Mouse (Mus musculus): ENCODE measurements around the gene Fhit. TPM values are rescaled to one million over a fixed set of nuclear protein-coding genes. Genes with fewer than 3 reads are reported as not detected.

Gene Fhit
- polyA plus RNA-seq, 1 experiment from 2014 or later: 1.7 TPM

- Histone ChIP-seq H3K9ac (ENCODE audit: low read length) (no peak overlapping the region), H3K27me3 (ENCODE audit: control insufficient read depth, insufficient read depth, low read length) (no peaks in the 10 kb centered on the region), H3K9me3 (ENCODE audit: control insufficient read depth, low read length) (no peaks in the 10 kb centered on the region), H3K36me3 (ENCODE audit: control insufficient read depth, insufficient read depth, low read length) (no peaks in the 10 kb centered on the region), H3K27ac (replicated peaks; ENCODE audit: low read depth, low read length) (no peak overlapping the region), H3K4me3 (ENCODE audit: low read depth, low read length) (no peak overlapping the region), H3K4me2 (ENCODE audit: low read depth, severe bottlenecking) (no peak overlapping the region), H3K4me1 (ENCODE audit: control insufficient read depth, insufficient read depth, low read length) (0 out of 2 replicates have a peak, but pooled peaks cover 2% of the 10 kb centered on the region)
- ATAC-seq (ENCODE audit: insufficient number of reproducible peaks, low FRiP score, low TSS enrichment, low read depth) (no peak), DNase-seq (ENCODE audit: low spot score) (no peak)
- 67% methylated on average over 1 of the region's 1 CpGs for WGBS
Measured at GRCm38 (mm10) chr14:9634247-9634991, 1527.4 kb downstream of the Fhit start.

DNA sequence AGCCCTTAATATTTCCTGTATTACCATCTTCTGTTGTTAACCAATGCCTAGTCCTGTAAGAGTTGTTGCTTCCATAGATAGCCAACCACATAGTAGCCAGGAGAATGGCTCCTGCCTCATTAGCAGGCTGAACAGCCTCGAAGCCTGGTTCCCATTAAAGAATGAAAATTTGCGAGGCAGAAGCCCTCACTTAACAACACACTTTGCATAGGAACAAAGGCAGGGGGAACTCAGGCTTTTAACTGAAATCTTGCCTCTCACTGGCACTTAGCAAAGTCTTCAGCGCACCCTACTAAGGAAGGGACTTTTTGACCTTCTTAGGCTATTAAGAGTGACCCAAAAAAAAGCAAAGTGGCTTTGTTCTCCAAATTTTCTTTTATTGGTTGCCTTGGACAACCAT lies 1529.3 kb downstream of the Fhit start:
- 11% methylated on average over 3 of the region's 3 CpGs for WGBS
- no peak overlapping the region for H3K9ac ChIP-seq (ENCODE audit: low read length)
- ATAC-seq (ENCODE audit: insufficient number of reproducible peaks, low FRiP score, low TSS enrichment, low read depth) (no peak), DNase-seq (ENCODE audit: low spot score) (peak; percentile 39)
- 0 out of 2 replicates have a peak, but pooled peaks cover 2% of the 10 kb centered on the region for H3K4me1 ChIP-seq (ENCODE audit: control insufficient read depth, insufficient read depth, low read length)
- no peak overlapping the region for H3K4me3 ChIP-seq (ENCODE audit: low read depth, low read length)
- H3K27me3 ChIP-seq (ENCODE audit: control insufficient read depth, insufficient read depth, low read length): no peaks in the 10 kb centered on the region
- no peak overlapping the region for H3K4me2 ChIP-seq (ENCODE audit: low read depth, severe bottlenecking)
- no peak overlapping the region for H3K27ac ChIP-seq (replicated peaks; ENCODE audit: low read depth, low read length)
- H3K36me3 ChIP-seq (ENCODE audit: control insufficient read depth, insufficient read depth, low read length): no peaks in the 10 kb centered on the region
- no peaks in the 10 kb centered on the region for H3K9me3 ChIP-seq (ENCODE audit: control insufficient read depth, low read length)

DNA sequence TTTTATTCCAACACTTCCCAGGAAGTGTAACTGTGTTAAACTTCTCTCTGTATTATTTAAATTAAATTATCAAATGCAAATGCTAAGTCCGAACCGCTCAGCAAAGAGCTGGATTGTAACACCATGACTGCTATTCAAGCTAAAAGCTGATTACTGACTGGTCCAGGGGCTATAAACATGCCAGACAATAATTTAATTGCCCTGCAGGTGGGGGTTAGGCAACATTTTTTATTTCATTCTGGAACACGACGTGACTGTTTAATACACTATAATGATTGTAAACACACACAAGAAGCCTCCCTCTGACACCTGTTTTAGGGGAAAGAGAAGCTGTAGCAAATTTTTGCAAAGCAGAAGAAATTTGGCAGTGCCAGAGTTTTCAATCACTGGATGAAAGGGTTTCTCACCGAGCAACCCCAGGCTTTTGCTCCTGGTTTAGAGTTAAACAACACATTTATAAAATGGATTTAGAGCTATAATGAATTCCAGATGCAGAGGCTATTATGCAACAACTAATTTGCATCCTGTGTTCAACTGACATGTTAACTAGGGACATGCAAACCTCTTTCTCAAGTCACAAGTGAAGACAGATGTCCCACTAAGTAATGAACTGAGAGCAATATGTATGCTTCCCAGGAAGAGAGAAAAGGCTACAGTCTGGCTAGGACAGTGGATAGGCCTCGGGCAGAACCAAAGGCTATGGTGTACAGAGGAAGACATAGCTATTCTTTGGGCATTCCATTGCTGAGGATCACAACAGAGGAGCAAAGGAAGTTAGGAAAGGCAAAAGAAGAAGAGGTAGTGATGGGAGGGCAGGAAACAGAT lies 1538.4 kb downstream of the Fhit start:
- DNase-seq (ENCODE audit: low spot score): peak; percentile 35
- H3K36me3 ChIP-seq (ENCODE audit: control insufficient read depth, insufficient read depth, low read length): no peaks in the 10 kb centered on the region
- no peak overlapping the region for H3K9ac ChIP-seq (ENCODE audit: low read length)
- H3K9me3 ChIP-seq (ENCODE audit: control insufficient read depth, low read length): no peaks in the 10 kb centered on the region
- WGBS: 8% methylated on average over 6 of the region's 6 CpGs
- no peak overlapping the region for H3K4me3 ChIP-seq (ENCODE audit: low read depth, low read length)
- ATAC-seq (ENCODE audit: insufficient number of reproducible peaks, low FRiP score, low TSS enrichment, low read depth): peak; percentile 64
- H3K27me3 ChIP-seq (ENCODE audit: control insufficient read depth, insufficient read depth, low read length): no peaks in the 10 kb centered on the region
- H3K27ac ChIP-seq (replicated peaks; ENCODE audit: low read depth, low read length): 0 out of 2 replicates have a peak overlapping the region, but pooled peaks have one; percentile 3
- no peak overlapping the region for H3K4me2 ChIP-seq (ENCODE audit: low read depth, severe bottlenecking)
- peaks cover 7% of the 10 kb centered on the region; the same call in 1 of the 2 replicates for H3K4me1 ChIP-seq (ENCODE audit: control insufficient read depth, insufficient read depth, low read length)

GRCm38 (mm10) chr14:9620902-9621540 lies 1540.8 kb downstream of the Fhit start:
- Histone ChIP-seq H3K27ac (replicated peaks; ENCODE audit: low read depth, low read length) (no peak overlapping the region), H3K4me2 (ENCODE audit: low read depth, severe bottlenecking) (no peak overlapping the region), H3K4me1 (ENCODE audit: control insufficient read depth, insufficient read depth, low read length) (peaks cover 7% of the 10 kb centered on the region; the same call in 1 of the 2 replicates), H3K4me3 (ENCODE audit: low read depth, low read length) (no peak overlapping the region), H3K27me3 (ENCODE audit: control insufficient read depth, insufficient read depth, low read length) (no peaks in the 10 kb centered on the region), H3K9me3 (ENCODE audit: control insufficient read depth, low read length) (no peaks in the 10 kb centered on the region), H3K36me3 (ENCODE audit: control insufficient read depth, insufficient read depth, low read length) (no peaks in the 10 kb centered on the region), H3K9ac (ENCODE audit: low read length) (no peak overlapping the region)
- 64% methylated on average over 3 of the region's 3 CpGs for WGBS
- DNase-seq (ENCODE audit: low spot score): no peak
- ATAC-seq (ENCODE audit: insufficient number of reproducible peaks, low FRiP score, low TSS enrichment, low read depth): no peak

DNA sequence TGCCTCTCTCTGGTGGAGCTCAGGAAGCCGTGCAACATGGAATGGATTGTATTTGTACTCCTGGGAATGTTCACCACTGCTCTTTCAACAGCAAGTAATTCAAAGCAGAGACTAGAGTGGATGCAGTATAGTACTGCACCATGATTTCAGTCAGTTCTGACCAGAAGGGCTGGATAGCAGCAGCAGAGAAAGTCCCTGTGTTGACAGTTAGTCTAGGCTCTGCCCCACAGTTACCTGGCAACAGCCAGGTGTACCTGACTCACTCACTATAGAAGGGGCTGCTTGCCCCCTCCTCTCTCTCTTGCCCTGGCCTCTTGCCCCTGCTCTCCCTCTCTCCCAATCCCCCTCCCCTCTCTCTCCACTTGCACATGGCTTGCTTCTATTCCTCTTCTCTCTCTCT lies 1542.0 kb downstream of the Fhit start:
- peaks cover 7% of the 10 kb centered on the region; the same call in 1 of the 2 replicates for H3K4me1 ChIP-seq (ENCODE audit: control insufficient read depth, insufficient read depth, low read length)
- no peak overlapping the region for H3K27ac ChIP-seq (replicated peaks; ENCODE audit: low read depth, low read length)

DNA sequence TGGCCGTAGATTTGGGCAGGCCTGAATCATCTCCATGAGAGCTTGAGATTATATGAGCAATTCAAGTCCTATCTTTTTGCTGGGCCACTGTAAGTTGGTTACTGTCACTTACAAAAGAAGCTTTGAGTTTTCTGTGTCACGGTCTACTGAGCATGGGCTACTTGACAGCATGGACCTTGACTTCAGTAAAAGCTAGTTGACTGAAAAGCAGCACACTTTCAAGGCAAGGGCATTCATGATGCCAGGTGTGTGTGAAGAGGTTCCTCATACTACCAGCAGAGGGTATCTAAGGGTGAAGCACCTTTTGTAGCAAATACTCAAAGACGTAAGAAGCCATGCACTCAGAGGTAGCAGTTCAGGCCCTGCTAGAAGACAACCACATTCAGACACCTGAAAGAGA lies 1548.7 kb downstream of the Fhit start:
- ATAC-seq (ENCODE audit: insufficient number of reproducible peaks, low FRiP score, low TSS enrichment, low read depth) (no peak), DNase-seq (ENCODE audit: low spot score) (no peak)
- Histone ChIP-seq H3K4me1 (ENCODE audit: control insufficient read depth, insufficient read depth, low read length) (no peaks in the 10 kb centered on the region), H3K9ac (ENCODE audit: low read length) (no peak overlapping the region), H3K4me2 (ENCODE audit: low read depth, severe bottlenecking) (no peak overlapping the region), H3K9me3 (ENCODE audit: control insufficient read depth, low read length) (no peaks in the 10 kb centered on the region), H3K27ac (replicated peaks; ENCODE audit: low read depth, low read length) (no peak overlapping the region), H3K27me3 (ENCODE audit: control insufficient read depth, insufficient read depth, low read length) (no peaks in the 10 kb centered on the region), H3K4me3 (ENCODE audit: low read depth, low read length) (no peak overlapping the region), H3K36me3 (ENCODE audit: control insufficient read depth, insufficient read depth, low read length) (no peaks in the 10 kb centered on the region)
- WGBS: 92% methylated on average over 3 of the region's 3 CpGs

More for the DNA sequence above, 1542.0 kb downstream of the Fhit start:
- H3K4me2 ChIP-seq (ENCODE audit: low read depth, severe bottlenecking): no peak overlapping the region
- H3K9me3 ChIP-seq (ENCODE audit: control insufficient read depth, low read length): no peaks in the 10 kb centered on the region
- H3K4me3 ChIP-seq (ENCODE audit: low read depth, low read length): no peak overlapping the region
- 25% methylated on average over 1 of the region's 1 CpGs for WGBS
- peak; percentile 51; the same call in 1 of the 2 replicates for ATAC-seq (ENCODE audit: insufficient number of reproducible peaks, low FRiP score, low TSS enrichment, low read depth)
- H3K9ac ChIP-seq (ENCODE audit: low read length): no peak overlapping the region
- H3K27me3 ChIP-seq (ENCODE audit: control insufficient read depth, insufficient read depth, low read length): no peaks in the 10 kb centered on the region
- H3K36me3 ChIP-seq (ENCODE audit: control insufficient read depth, insufficient read depth, low read length): no peaks in the 10 kb centered on the region
- DNase-seq (ENCODE audit: low spot score): no peak

DNA sequence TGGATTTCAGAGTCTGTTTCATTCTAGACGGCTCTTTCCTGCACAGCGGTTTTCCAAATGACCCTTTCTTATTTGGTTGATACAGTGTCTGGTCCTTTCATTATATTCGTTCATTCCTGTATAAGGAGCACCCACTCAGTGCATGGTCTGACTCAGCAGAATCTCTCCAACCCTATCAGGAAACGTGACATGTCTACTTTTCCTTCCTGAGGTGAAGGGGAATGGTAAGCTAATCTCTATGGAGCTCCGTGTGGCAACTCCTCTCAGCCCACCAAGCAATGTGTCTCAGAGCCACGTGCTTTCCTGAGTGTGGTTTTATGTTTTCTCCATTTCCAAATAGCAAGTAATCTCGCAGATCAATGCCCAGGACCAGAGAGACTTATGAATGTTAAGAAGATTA lies 1552.7 kb downstream of the Fhit start:
- Histone ChIP-seq H3K9ac (ENCODE audit: low read length) (no peak overlapping the region), H3K27me3 (ENCODE audit: control insufficient read depth, insufficient read depth, low read length) (no peaks in the 10 kb centered on the region), H3K9me3 (ENCODE audit: control insufficient read depth, low read length) (no peaks in the 10 kb centered on the region), H3K4me3 (ENCODE audit: low read depth, low read length) (no peak overlapping the region), H3K36me3 (ENCODE audit: control insufficient read depth, insufficient read depth, low read length) (no peaks in the 10 kb centered on the region), H3K27ac (replicated peaks; ENCODE audit: low read depth, low read length) (no peak overlapping the region), H3K4me1 (ENCODE audit: control insufficient read depth, insufficient read depth, low read length) (no peaks in the 10 kb centered on the region), H3K4me2 (ENCODE audit: low read depth, severe bottlenecking) (no peak overlapping the region)
- 84% methylated on average over 7 of the region's 7 CpGs for WGBS
- no peak for DNase-seq (ENCODE audit: low spot score)
- ATAC-seq (ENCODE audit: insufficient number of reproducible peaks, low FRiP score, low TSS enrichment, low read depth): no peak

Data from limb, embryonic 11.5 days (tissue).